ENCODE assay signal across 11 mouse cellular contexts in genomic region chr6:88827395-88828205, GRCm38 (mm10). TPM values are rescaled to one million over a fixed set of nuclear protein-coding genes. Genes with fewer than 3 reads are reported as not detected.
DNase-seq lines count a peak whose midpoint lies in the region; ATAC-seq lines count a peak whose summit lies in the region.
"Had no signal": no experiment of that assay in that cellular context is flagged by ENCODE, and none has a peak within 500 bp of the region (broad histone marks: within the 10 kb centered on the region; RNA-seq: fewer than 3 reads in every experiment).

No protein-coding gene starts in this region.

- H3K4me3 ChIP-seq in forebrain, embryonic 14.5 days (ENCODE audit: low read depth, low read length) = no peak overlapping the region
- no peak overlapping the region for H3K4me3 ChIP-seq in forebrain, embryonic 10.5 days
- no peak overlapping the region for H3K4me3 ChIP-seq in liver, embryonic 12.5 days

- no peaks in the 10 kb centered on the region for H3K9me3 ChIP-seq in forebrain, embryonic 14.5 days (replicated peaks; ENCODE audit: control insufficient read depth, low read length)
- no peaks in the 10 kb centered on the region for H3K9me3 ChIP-seq in forebrain, embryonic 10.5 days
- H3K9me3 ChIP-seq in liver, embryonic 12.5 days (replicated peaks) = no peaks in the 10 kb centered on the region

- DNase-seq in forebrain, embryonic 14.5 days (ENCODE audit: low spot score) = peak; percentile 40
- no peak for DNase-seq in forebrain, embryonic 10.5 days (ENCODE audit: extremely low spot score, low spot score)
- no peak for DNase-seq in liver
- peak; percentile 33 for DNase-seq in Muller cell, postnatal 12 days (ENCODE audit: inconsistent ontology term)
- peak; percentile 28 to 36 for DNase-seq in monocyte, adult 2 months (ENCODE audit: low read depth in 1 of 2, low spot score in 2 of 2)
- no peak for DNase-seq in kidney, postnatal 36 days
- DNase-seq: adrenal gland, adult 8-10 months; heart, postnatal 4 days had no signal

- no peak overlapping the region for H3K9ac ChIP-seq in forebrain, embryonic 14.5 days (ENCODE audit: low read length)
- H3K9ac ChIP-seq in liver, embryonic 12.5 days = 0 out of 2 replicates have a peak overlapping the region, but pooled peaks have one; percentile 13

- H3K27me3 ChIP-seq in forebrain, embryonic 14.5 days (replicated peaks; ENCODE audit: control insufficient read depth, insufficient read depth, low read length) = no peaks in the 10 kb centered on the region
- 0 out of 2 replicates have a peak, but pooled peaks cover 6% of the 10 kb centered on the region for H3K27me3 ChIP-seq in forebrain, embryonic 10.5 days (ENCODE audit: poor library complexity, severe bottlenecking)
- peaks cover 3% of the 10 kb centered on the region; the same call in 1 of the 2 replicates for H3K27me3 ChIP-seq in liver, embryonic 12.5 days (replicated peaks)

- no peak overlapping the region for H3K4me2 ChIP-seq in forebrain, embryonic 14.5 days (ENCODE audit: low read length)
- no peak overlapping the region for H3K4me2 ChIP-seq in liver, embryonic 12.5 days

- no peak for ATAC-seq in forebrain, embryonic 14.5 days
- no peak for ATAC-seq in liver, embryonic 12.5 days
- ATAC-seq in erythroblast, adult 5-6 weeks (replicated peaks; ENCODE audit: low FRiP score, poor library complexity, severe bottlenecking) = no peak
- ATAC-seq: CD4-positive, CD25-positive, alpha-beta regulatory T cell, adult 4 months had no signal

- no peak overlapping the region for H3K27ac ChIP-seq in forebrain, embryonic 14.5 days (ENCODE audit: low read depth, low read length)
- H3K27ac ChIP-seq in forebrain, embryonic 10.5 days = no peak overlapping the region
- H3K27ac ChIP-seq in liver, embryonic 12.5 days = no peak overlapping the region

- H3K36me3 ChIP-seq in forebrain, embryonic 14.5 days (ENCODE audit: control insufficient read depth, insufficient read depth, low read length) = no peaks in the 10 kb centered on the region
- no peaks in the 10 kb centered on the region for H3K36me3 ChIP-seq in forebrain, embryonic 10.5 days (replicated peaks)
- peaks cover 43% of the 10 kb centered on the region for H3K36me3 ChIP-seq in liver, embryonic 12.5 days

- H3K4me1 ChIP-seq in forebrain, embryonic 14.5 days (ENCODE audit: control insufficient read depth, insufficient read depth, low read length) = peaks cover 8% of the 10 kb centered on the region
- peaks cover 23% of the 10 kb centered on the region for H3K4me1 ChIP-seq in forebrain, embryonic 10.5 days
- H3K4me1 ChIP-seq in liver, embryonic 12.5 days = peaks cover 19% of the 10 kb centered on the region

- 68% methylated on average over 13 of the region's 13 CpGs for WGBS in forebrain, embryonic 14.5 days
- WGBS in forebrain, embryonic 10.5 days = 64% methylated on average over 13 of the region's 13 CpGs
- 51% methylated on average over 13 of the region's 13 CpGs for WGBS in liver, embryonic 12.5 days (ENCODE audit: insufficient replicate concordance)

RNA-seq across cellular contexts. Expression of gene Abtb1, which starts 14.2 kb away (rescaled TPM):
- 31.4 and 35.7 TPM in 2 replicates for polyA plus RNA-seq in forebrain, embryonic 14.5 days (2014; fragmentation: Nextera tagmentation; extraction: Ambion mirVana)
- 20.8 and 21.5 TPM in 2 replicates for polyA plus RNA-seq in forebrain, embryonic 10.5 days (2016; fragmentation: Nextera tagmentation; extraction: Ambion mirVana)
- 37.6 and 40.0 TPM in 2 replicates for polyA plus RNA-seq in liver, embryonic 12.5 days (2016; fragmentation: Nextera tagmentation; extraction: Ambion mirVana)
- total RNA-seq in erythroblast, adult 5-6 weeks (2015; ENCODE audit: low replicate concordance) = 78.6 and 90.1 TPM in 2 replicates
- total RNA-seq in erythroblast, adult 5-6 weeks (2017; ENCODE audit: low replicate concordance) = 218 and 344 TPM in 2 replicates

RNA-seq across cellular contexts. Expression of gene Podxl2, which starts 47.2 kb away (rescaled TPM):
- polyA plus RNA-seq in forebrain, embryonic 14.5 days (2014; fragmentation: Nextera tagmentation; extraction: Ambion mirVana) = 334 and 428 TPM in 2 replicates
- 44.7 and 52.8 TPM in 2 replicates for polyA plus RNA-seq in forebrain, embryonic 10.5 days (2016; fragmentation: Nextera tagmentation; extraction: Ambion mirVana)
- polyA plus RNA-seq in liver, embryonic 12.5 days (2016; fragmentation: Nextera tagmentation; extraction: Ambion mirVana) = 4.6 and 5.0 TPM in 2 replicates
- total RNA-seq in erythroblast, adult 5-6 weeks (2015; ENCODE audit: low replicate concordance) = not detected in 2 replicates
- total RNA-seq in erythroblast, adult 5-6 weeks (2017; ENCODE audit: low replicate concordance) = not detected in 2 replicates

Comparison
In these comparisons a context has a peak if more than half of its experiments do, and no peak if none do; other contexts are left out.
1. DNase-seq: peak in forebrain, embryonic 14.5 days (single experiment), Muller cell, postnatal 12 days (single experiment) and monocyte, adult 2 months (2 of 2); none in forebrain, embryonic 10.5 days (single experiment), liver (single experiment) and kidney, postnatal 36 days (0 of 2).